Mouse (Mus musculus) left cerebral cortex, adult 8-10 months (tissue): ENCODE data around the gene Itpa. TPM values are rescaled to one million over a fixed set of nuclear protein-coding genes. Genes with fewer than 3 reads are reported as not detected.
A peak's percentile ranks its signal among the peaks of the same experiment; 100 is the strongest.
"Not testable (repeated sequence)": the region's sequence is repeated elsewhere in the genome, so short reads cannot be mapped to it uniquely, and the experiment has no call there.

Experiments used
- DNase-seq, 2 experiments: peaks; one replicate each; pipeline ENCODE4 v3.0.0; 2022; ENCODE audit warnings: low spot score in 2 of 2
- total RNA-seq, 4 experiments: library from RNA; stranded (reverse); gene quantifications; 2 replicates each; pipeline ENCODE4 v1.2.4; 2022

Gene Itpa
- 10 to 100 TPM; 35.7 to 41.7 (median 38.3) TPM for total RNA-seq

GRCm38 (mm10) chr2:130667559-130667958, at the start of gene Itpa:
Gene Itpa (plus strand): TSS chr2:130667610.
- DNase-seq, result peak; percentile 76 to 83

- DNase-seq, result no peak
These were observed 48.4 kb upstream of the Itpa start for GRCm38 (mm10) chr2:130618972-130619371.

- DNase-seq, result no peak
These were observed 39.0 kb upstream of the Itpa start for GRCm38 (mm10) chr2:130628424-130628823.

- no peak for DNase-seq
These were observed 38.2 kb upstream of the Itpa start for GRCm38 (mm10) chr2:130629080-130629838.

- DNase-seq, result peak; percentile 83 to 96
These were observed 37.6 kb upstream of the Itpa start, which contains the start of the genes Fastkd5 and Ubox5 for GRCm38 (mm10) chr2:130629839-130630203. Gene Fastkd5 (minus strand): TSS chr2:130630027. Gene Ubox5 (minus strand): TSS chr2:130630038.

- peak in 1 of 2 experiments; percentile 50 for DNase-seq
These were observed 35.0 kb upstream of the Itpa start for GRCm38 (mm10) chr2:130632416-130632815.

- no peak for DNase-seq
These were observed 34.3 kb upstream of the Itpa start for GRCm38 (mm10) chr2:130632887-130633675.

DNA sequence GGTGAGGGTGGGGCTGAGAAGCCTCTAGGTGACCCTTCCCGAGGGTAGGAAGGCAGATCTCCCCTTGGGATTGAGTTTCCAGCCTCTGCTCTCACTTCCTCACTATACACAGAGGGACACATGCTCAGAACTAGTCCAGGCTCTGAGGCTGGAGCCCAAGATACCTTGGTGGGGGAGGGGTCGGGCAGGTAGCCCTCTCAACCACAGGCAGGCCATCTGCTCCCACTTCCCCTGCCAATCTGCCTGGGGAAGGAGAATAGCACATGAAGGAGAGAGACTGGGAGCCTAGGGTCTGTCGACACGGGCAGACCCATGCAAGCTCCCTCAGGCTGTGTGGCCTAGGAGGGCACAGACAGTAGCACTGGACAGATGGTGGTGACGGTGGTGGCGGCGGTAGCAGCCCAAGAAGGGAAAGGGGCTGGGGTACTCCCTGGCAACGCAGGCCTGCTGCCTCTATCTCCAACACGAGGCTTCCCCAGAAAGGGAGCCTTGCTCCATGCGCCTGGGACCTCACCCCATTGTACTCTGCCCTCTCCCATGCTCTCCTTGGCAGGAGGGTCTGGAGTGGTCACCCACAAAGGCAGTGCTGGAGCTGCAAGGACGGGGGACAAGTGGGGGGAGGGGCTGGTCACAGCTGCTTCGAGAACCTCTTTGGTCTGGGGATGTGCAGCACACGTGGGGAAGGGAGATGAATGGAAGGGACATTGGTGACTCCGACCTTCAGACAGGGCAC, 33.2 kb upstream of the Itpa start:
- DNase-seq, result no peak

DNA sequence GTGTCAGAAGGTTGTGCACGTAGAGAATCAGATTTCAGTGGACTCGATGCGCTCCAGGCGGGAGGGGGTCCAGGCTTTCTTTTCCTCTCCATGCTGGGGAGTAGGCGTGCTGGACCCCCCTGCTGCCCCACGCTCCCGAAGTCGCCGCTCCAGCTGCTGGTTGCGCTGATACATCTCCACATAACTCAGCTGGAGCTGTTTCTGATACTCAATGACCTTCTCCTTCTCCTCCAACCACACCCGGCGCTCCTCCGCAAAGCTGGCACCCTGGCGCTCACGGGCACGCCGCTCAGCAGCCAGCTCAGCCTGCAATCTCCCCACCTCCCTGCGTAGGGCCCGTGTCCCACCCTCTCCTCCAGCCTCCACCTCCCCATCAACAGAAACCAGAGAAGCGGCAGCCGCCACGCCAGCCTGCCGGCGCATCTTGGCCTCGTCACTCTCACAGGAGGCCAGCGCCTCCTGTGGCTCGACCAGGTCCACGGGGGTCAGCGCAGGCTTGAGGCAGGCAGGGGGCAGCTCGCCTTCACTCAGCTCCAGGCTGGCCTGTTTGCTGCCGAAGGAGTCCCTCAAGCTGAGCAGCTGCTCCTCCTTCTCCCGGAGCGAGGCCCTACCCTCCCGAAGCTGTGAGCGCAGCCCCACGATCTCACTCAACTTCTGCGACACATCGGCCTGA, 32.5 kb upstream of the Itpa start:
- DNase-seq, result no peak

DNA sequence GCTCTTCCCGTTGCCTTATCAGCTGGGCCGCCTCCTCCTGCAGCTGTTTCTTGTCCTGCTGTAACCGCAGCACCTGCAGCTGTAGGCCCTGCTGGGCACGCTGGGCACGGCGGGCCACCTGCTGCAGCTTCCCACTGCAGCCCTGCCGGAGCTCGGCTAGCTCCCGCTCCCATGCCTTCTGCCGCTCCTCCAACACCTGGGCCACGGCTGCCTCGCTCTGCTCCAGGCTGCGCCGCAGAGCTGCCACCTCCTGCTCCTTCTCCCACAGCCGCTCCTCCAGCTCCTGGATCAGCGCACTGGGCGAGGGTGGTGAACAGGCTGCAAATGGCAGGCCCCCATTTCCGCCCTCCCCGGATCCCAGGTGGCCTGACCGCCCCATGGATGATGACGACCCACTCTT, 31.6 kb upstream of the Itpa start:
- DNase-seq, result no peak

GRCm38 (mm10) chr2:130638101-130638611, 29.3 kb upstream of the Itpa start:
- no peak for DNase-seq

DNA sequence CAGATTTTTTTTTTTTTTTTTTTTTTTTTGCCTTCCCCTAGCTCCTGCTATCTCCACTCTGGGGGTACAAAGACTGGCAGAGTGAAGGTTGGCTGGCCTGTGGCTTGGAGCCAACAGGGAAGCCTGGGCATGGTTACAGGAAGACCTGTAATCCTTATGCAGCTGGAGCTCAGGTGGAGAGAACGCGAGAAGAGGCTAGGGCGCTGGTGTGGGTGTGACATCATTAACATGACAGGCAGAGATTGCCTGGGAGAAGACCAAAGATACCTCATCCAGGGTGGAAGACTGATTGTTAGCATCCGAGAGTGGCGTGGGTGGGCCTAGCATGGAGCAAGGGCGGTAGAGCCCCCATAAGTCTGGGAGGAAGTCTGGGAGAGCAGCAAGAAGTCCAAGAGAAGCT, 28.1 kb upstream of the Itpa start:
- no peak for DNase-seq

GRCm38 (mm10) chr2:130641351-130642025, 25.9 kb upstream of the Itpa start:
- DNase-seq, result no peak

- DNase-seq, result no peak
These were observed 25.2 kb upstream of the Itpa start for GRCm38 (mm10) chr2:130642197-130642660.

GRCm38 (mm10) chr2:130642684-130643369, 24.6 kb upstream of the Itpa start, which contains the start of gene Lzts3:
Gene Lzts3 (minus strand): TSS chr2:130642803.
- DNase-seq, result peak; percentile 76 to 88

DNA sequence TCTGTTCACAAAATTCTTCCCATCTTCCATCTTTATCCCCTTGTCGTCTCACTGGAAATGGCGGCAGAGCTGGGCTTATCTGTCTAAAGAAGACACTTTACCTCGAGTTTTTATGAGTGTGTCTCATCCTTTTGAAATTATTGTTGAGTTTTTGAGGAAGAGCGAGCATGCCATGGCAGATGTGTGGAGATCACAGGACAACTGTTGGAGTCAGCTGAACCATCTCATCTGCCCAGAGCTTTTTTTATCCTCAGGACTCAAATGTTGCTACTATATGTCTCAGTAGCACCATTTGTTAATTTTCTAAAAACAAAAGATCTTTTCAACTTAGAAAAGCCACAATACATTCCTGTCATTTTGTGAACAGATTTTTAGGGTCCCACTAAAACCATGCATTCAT, 22.2 kb upstream of the Itpa start:
- DNase-seq, result no peak

GRCm38 (mm10) chr2:130649028-130649427, 18.4 kb upstream of the Itpa start:
- not testable (repeated sequence) for DNase-seq

- no peak for DNase-seq
These were observed 14.1 kb upstream of the Itpa start for GRCm38 (mm10) chr2:130653303-130653702.

DNA sequence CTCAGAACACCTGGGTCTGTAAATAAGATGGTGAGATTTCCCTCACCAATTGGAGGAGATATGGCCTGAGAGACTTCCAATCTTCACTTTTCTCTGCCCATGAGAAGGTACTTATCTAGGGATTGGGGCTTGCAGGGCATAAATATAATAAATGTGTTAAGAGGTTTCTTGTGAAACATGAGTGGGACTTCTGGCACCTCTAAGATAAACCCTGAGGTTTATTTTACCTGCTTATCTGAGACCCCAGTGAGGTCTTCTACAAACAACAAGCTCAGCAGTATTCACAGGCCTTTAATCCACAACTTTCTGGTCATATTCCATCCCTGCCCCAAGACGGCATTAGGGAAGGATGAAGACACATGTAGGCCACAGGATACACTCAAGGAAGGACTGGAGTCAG, 13.7 kb upstream of the Itpa start:
- DNase-seq, result no peak
